Mouse (Mus musculus) small intestine, adult 2 months (tissue): ENCODE data around the gene Rps9.

Experiments used
- CTCF ChIP-seq: fragments of 200-500 bp; IDR thresholded peaks from 2 replicates; pipeline ENCODE4 v1.5.1; 2012; ENCODE audit warnings: low read depth, mild to moderate bottlenecking, control low read depth, inconsistent platforms, low read length, moderate library complexity, mixed read lengths; ENCODE audit not compliant: insufficient replicate concordance, insufficient read length; ENCODE audit errors: extremely low read depth
- POLR2A ChIP-seq: fragments of 200-500 bp; IDR thresholded peaks from 2 replicates; pipeline ENCODE4 v1.6.1; 2012; ENCODE audit warnings: low read depth, mild to moderate bottlenecking, control low read depth, inconsistent platforms, low read length, moderate library complexity

GRCm38 (mm10) chr7:3712264-3712942 lies 8.6 kb downstream of the Rps9 start:
- no peak for TF ChIP-seq CTCF
- TF ChIP-seq POLR2A: no peak
